Mouse (Mus musculus): ENCODE measurements around the gene Prom1.

GRCm38 (mm10) chr5:44103121-44103520 lies 1.3 kb upstream of the Prom1 start:
- no peak for TF ChIP-seq CTCF (IDR thresholded peaks at IDR 0.05; ENCODE audit: control insufficient read depth, insufficient read depth, insufficient replicate concordance, low read depth, low read length)
- TF ChIP-seq POLR2A (IDR thresholded peaks at IDR 0.05; ENCODE audit: control insufficient read depth, low read depth, low read length): no peak

Data from testis, adult 2 months (tissue).